Mouse (Mus musculus) intestine, embryonic 15.5 days (tissue): ENCODE results near the gene Pkp1. TPM values are rescaled to one million over a fixed set of nuclear protein-coding genes. Genes with fewer than 3 reads are reported as not detected.

ENCODE experiments used
- ATAC-seq: fragments of 200-750 bp; cut with Nextera tagmentation; 2 replicates; pipeline ENCODE4 v1.8.0; 2017; ENCODE audit warnings: moderate TSS enrichment, moderate library complexity
- H3K27ac ChIP-seq: fragments of 300-500 bp; sonication (generic); 2 replicates; pipeline ENCODE4 v1.5.1; 2015; ENCODE audit warnings: mild to moderate bottlenecking, inconsistent platforms
- H3K27me3 ChIP-seq: fragments of 300-500 bp; sonication (generic); replicated peaks from 2 replicates; pipeline ENCODE4 v1.6.1; 2015; ENCODE audit warnings: inconsistent platforms
- H3K36me3 ChIP-seq: fragments of 300-500 bp; sonication (generic); 2 replicates; pipeline ENCODE4 v1.6.1; 2015; ENCODE audit warnings: inconsistent platforms
- H3K4me1 ChIP-seq: fragments of 300-500 bp; sonication (generic); replicated peaks from 2 replicates; pipeline ENCODE4 v1.6.1; 2015; ENCODE audit warnings: inconsistent platforms
- H3K4me2 ChIP-seq: fragments of 300-500 bp; sonication (generic); replicated peaks from 2 replicates; pipeline ENCODE4 v1.6.1; 2015; ENCODE audit warnings: mild to moderate bottlenecking, inconsistent platforms
- H3K4me3 ChIP-seq: fragments of 300-500 bp; sonication (generic); replicated peaks from 2 replicates; pipeline ENCODE4 v1.5.1; 2015; ENCODE audit warnings: inconsistent platforms
- H3K9ac ChIP-seq: fragments of 300-500 bp; sonication (generic); 2 replicates; pipeline ENCODE4 v1.6.1; 2015; ENCODE audit warnings: inconsistent platforms
- H3K9me3 ChIP-seq: fragments of 300-500 bp; sonication (generic); 2 replicates; pipeline ENCODE4 v1.6.1; 2016; ENCODE audit warnings: inconsistent platforms
- WGBS: fragments of 180-500 bp; shearing (Covaris S2); methylation state at CpG from one replicate; pipeline ENCODE4 v1.1.7; 2015; 5-methylcytosine and 5-hydroxymethylcytosine counted together
- polyA plus RNA-seq: library from polyadenylated mRNA; unstranded; fragments of >200 nt; fragmentation: Nextera tagmentation; extraction: Ambion mirVana; gene quantifications from 2 replicates; pipeline ENCODE4 v1.2.1, GENCODE M21; 2015

Pkp1 gene
- polyA plus RNA-seq, 1 experiment from 2014 or later = 0.08 TPM

DNA sequence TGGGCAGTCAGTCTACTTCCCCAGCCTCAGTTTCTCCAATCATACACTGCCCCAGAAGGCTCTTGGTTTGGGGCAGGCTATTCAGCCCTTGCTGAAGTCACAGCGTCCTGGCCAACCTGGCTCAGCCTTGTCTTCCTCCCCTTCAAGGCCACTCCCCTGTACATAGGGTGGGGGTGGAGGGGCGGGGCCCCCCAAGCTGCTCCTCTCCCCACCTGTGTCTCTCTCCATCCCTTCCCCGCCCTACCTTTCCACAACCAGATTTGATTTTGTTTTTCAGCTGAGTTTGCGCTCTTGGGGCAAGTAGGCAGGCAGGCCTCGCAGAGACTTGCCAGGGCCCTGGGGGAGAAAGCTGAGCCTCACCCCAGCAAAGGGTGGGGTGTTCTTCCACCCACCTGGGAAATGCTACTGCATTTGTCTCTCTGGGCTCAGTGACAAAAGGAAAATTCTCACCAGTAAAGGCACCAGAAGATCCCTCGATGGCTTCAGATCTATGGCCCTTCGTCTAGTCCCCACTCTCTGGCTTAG is 19.0 kb downstream of the Pkp1 start:
- ATAC-seq = no peak
- Histone ChIP-seq H3K27ac (no peak overlapping the region), H3K27me3 (no peaks in the 10 kb centered on the region), H3K36me3 (no peaks in the 10 kb centered on the region), H3K9ac (no peak overlapping the region), H3K4me1 (no peaks in the 10 kb centered on the region), H3K4me2 (no peak overlapping the region), H3K4me3 (no peak overlapping the region), H3K9me3 (no peaks in the 10 kb centered on the region)
- WGBS = 60% methylated on average over 7 of the region's 7 CpGs

DNA sequence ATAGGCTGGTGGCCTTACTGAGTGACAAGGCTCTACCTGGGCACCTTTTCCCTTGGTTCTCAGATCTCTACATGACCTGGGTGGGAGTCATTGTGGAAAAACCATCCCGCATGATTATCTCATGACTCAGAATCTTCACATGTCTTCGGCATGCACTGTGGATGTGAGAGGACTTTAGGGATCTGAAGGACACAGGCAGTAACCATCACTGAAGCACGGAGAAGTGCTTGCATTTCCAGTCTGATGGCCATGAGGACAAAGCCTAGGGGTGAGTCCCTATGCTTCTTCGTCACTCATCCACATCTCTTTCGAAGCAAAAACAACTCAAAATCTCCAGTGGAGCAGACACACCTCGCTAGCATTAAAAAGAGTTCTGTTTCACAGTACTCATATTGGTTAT is 19.7 kb downstream of the Pkp1 start:
- Histone ChIP-seq H3K27me3 (no peaks in the 10 kb centered on the region), H3K4me3 (no peak overlapping the region), H3K4me2 (no peak overlapping the region), H3K9me3 (no peaks in the 10 kb centered on the region), H3K27ac (no peak overlapping the region), H3K4me1 (no peaks in the 10 kb centered on the region), H3K9ac (no peak overlapping the region), H3K36me3 (no peaks in the 10 kb centered on the region)
- no peak for ATAC-seq
- WGBS = 90% methylated on average over 6 of the region's 6 CpGs

DNA sequence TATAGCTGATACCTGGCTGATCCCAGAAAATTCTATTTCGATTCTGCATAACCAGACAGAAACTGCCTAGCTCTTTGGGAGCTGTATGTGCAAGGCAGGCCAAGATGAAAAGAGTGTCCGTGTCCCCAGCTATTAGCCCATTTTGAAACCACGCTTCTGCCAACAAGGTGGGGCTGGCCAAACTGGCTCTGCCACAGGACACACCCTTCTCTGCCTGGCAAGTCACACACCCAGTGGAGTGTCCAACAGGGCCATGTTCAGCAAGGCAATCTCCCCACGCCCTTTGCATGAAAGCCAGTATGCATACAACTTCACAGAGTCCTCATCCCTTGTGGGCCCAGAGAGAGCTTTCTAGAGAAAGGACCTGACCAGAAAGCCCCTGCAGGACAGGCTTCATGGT is 23.6 kb downstream of the Pkp1 start:
- Histone ChIP-seq H3K9me3 (no peaks in the 10 kb centered on the region), H3K4me1 (no peaks in the 10 kb centered on the region), H3K27ac (no peak overlapping the region), H3K4me2 (no peak overlapping the region), H3K27me3 (no peaks in the 10 kb centered on the region), H3K4me3 (no peak overlapping the region), H3K36me3 (no peaks in the 10 kb centered on the region), H3K9ac (no peak overlapping the region)
- ATAC-seq = 0 out of 2 replicates have a peak, but pooled peaks have one; percentile 41
- 81% methylated on average over 4 of the region's 4 CpGs for WGBS

- Histone ChIP-seq H3K9ac (no peak overlapping the region), H3K9me3 (no peaks in the 10 kb centered on the region), H3K27me3 (no peaks in the 10 kb centered on the region), H3K4me3 (no peak overlapping the region), H3K4me2 (no peak overlapping the region), H3K27ac (no peak overlapping the region), H3K36me3 (no peaks in the 10 kb centered on the region), H3K4me1 (no peaks in the 10 kb centered on the region)
- WGBS = 72% methylated on average over 3 of the region's 3 CpGs
- ATAC-seq = no peak
Observed at GRCm38 (mm10) chr1:135893377-135893776, 25.6 kb downstream of the Pkp1 start.

GRCm38 (mm10) chr1:135892764-135893163 is 26.2 kb downstream of the Pkp1 start:
- Histone ChIP-seq H3K4me3 (no peak overlapping the region), H3K27me3 (no peaks in the 10 kb centered on the region), H3K9ac (no peak overlapping the region), H3K9me3 (no peaks in the 10 kb centered on the region), H3K36me3 (no peaks in the 10 kb centered on the region), H3K27ac (no peak overlapping the region), H3K4me2 (no peak overlapping the region), H3K4me1 (no peaks in the 10 kb centered on the region)
- ATAC-seq = no peak
- WGBS = 83% methylated on average over 6 of the region's 6 CpGs

DNA sequence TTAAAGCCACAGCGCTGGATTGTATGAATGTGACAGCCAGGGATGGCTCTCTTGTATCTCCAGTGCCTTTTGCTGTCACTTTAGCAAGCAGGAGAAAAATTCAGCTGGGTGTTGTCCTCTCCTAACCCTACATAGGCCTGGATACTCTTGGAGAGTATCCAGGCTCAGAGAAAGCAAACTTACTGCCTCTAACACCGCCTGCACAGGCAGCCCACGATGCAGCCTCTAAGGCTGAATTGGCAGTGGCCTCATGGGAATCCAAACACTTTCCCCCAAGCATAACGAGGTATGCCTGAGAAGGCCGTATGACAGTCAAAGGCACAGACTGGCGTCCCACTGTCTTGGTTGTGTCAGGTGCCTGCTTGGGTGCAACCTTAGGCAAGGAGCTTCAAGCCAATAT is 26.8 kb downstream of the Pkp1 start:
- H3K4me3 ChIP-seq = no peak overlapping the region
- no peaks in the 10 kb centered on the region for H3K36me3 ChIP-seq
- no peak overlapping the region for H3K9ac ChIP-seq
- ATAC-seq = no peak
- no peak overlapping the region for H3K4me2 ChIP-seq
- WGBS = 77% methylated on average over 6 of the region's 6 CpGs
- no peak overlapping the region for H3K27ac ChIP-seq
- H3K4me1 ChIP-seq = no peaks in the 10 kb centered on the region
- H3K9me3 ChIP-seq = no peaks in the 10 kb centered on the region
- no peaks in the 10 kb centered on the region for H3K27me3 ChIP-seq

DNA sequence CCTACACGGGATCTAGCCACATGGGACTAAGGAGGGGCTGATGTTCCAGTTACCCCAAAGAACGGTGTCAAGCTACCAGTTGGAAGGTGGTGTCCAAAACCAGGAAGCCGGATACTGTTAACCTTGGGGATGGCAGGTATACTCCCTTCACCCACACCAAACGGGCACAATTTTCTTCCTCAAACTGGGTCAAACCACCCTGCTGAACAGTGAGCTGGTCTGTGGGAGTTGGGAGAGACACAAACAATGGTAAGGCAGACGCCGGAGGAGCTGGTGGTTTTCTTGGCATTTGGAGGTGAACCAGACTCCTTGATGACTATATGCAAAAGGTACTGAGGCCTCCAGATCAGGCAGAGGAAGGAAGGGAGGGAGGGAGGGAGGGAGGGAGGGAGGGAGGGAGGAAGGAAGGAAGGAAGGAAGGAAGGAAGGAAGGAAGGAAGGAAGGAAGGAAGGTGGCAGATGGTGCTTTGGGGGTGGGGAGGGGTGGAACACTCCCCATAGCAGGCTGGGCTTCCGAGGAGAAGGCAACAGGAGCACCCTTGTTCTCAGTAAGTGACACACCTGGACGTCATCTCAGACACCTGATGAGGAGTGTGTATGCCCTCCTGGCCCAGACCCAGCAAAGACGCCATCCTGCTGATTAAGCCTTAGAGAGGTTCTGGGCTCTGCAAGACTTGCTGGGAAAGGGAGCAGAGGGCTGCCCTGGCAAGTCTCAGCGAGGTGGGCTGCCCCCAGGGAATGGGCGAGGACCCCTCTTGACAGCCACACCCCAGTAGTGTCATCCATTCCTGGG is 27.4 kb downstream of the Pkp1 start:
- ATAC-seq = no peak
- H3K27ac ChIP-seq = no peak overlapping the region

GRCm38 (mm10) chr1:135889461-135890185 is 29.4 kb downstream of the Pkp1 start:
- no peak overlapping the region for H3K4me2 ChIP-seq
- H3K36me3 ChIP-seq = no peaks in the 10 kb centered on the region
- no peak overlapping the region for H3K9ac ChIP-seq
- no peaks in the 10 kb centered on the region for H3K9me3 ChIP-seq
- ATAC-seq = no peak
- 76% methylated on average over 20 of the region's 20 CpGs for WGBS
- no peak overlapping the region for H3K4me3 ChIP-seq
- no peaks in the 10 kb centered on the region for H3K27me3 ChIP-seq
- H3K27ac ChIP-seq = no peak overlapping the region
- no peaks in the 10 kb centered on the region for H3K4me1 ChIP-seq

More for the DNA sequence above, 27.4 kb downstream of the Pkp1 start:
- no peak overlapping the region for H3K4me3 ChIP-seq
- no peaks in the 10 kb centered on the region for H3K27me3 ChIP-seq
- no peaks in the 10 kb centered on the region for H3K9me3 ChIP-seq
- no peaks in the 10 kb centered on the region for H3K36me3 ChIP-seq
- H3K4me1 ChIP-seq = no peaks in the 10 kb centered on the region
- WGBS = 68% methylated on average over 11 of the region's 11 CpGs
- H3K9ac ChIP-seq = no peak overlapping the region
- no peak overlapping the region for H3K4me2 ChIP-seq

GRCm38 (mm10) chr1:135882385-135883109 is 36.5 kb downstream of the Pkp1 start:
- no peak overlapping the region for H3K27ac ChIP-seq
- 69% methylated on average over 10 of the region's 10 CpGs for WGBS
- no peak overlapping the region for H3K4me2 ChIP-seq
- ATAC-seq = 0 out of 2 replicates have a peak, but pooled peaks have one; percentile 41
- H3K9me3 ChIP-seq = no peaks in the 10 kb centered on the region
- H3K27me3 ChIP-seq = no peaks in the 10 kb centered on the region
- no peak overlapping the region for H3K9ac ChIP-seq
- no peaks in the 10 kb centered on the region for H3K36me3 ChIP-seq
- H3K4me1 ChIP-seq = no peaks in the 10 kb centered on the region
- H3K4me3 ChIP-seq = no peak overlapping the region

GRCm38 (mm10) chr1:135877248-135877647 is 41.8 kb downstream of the Pkp1 start:
- Histone ChIP-seq H3K27ac (no peak overlapping the region), H3K4me3 (no peak overlapping the region), H3K4me2 (no peak overlapping the region), H3K4me1 (no peaks in the 10 kb centered on the region), H3K9ac (no peak overlapping the region), H3K36me3 (no peaks in the 10 kb centered on the region), H3K9me3 (no peaks in the 10 kb centered on the region), H3K27me3 (no peaks in the 10 kb centered on the region)
- WGBS = 57% methylated on average over 2 of the region's 2 CpGs
- peak; percentile 71 for ATAC-seq

GRCm38 (mm10) chr1:135872991-135873390 is 46.0 kb downstream of the Pkp1 start:
- Histone ChIP-seq H3K9ac (no peak overlapping the region), H3K27me3 (no peaks in the 10 kb centered on the region), H3K4me1 (no peaks in the 10 kb centered on the region), H3K36me3 (no peaks in the 10 kb centered on the region), H3K27ac (no peak overlapping the region), H3K4me2 (no peak overlapping the region), H3K9me3 (no peaks in the 10 kb centered on the region), H3K4me3 (no peak overlapping the region)
- WGBS = 82% methylated on average over 4 of the region's 4 CpGs
- no peak for ATAC-seq

DNA sequence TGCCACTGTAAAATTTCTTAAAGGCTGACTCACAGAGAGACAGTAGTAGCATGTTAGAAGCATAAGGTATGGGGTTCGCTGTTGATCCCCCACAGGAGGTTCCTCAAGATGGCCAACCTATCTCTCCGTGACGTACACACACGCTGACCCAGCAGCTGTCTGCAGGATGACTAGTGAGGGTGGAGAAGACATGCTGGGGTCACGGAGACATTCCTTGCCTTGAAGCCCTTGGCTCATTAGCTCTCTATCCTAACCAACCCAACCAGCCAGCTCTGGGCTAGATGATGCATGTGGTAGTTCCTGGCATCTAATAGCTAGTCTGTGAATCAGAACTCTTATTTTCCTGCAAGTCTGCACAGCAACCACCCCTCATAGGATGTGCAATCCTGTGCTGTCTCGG is 50.4 kb downstream of the Pkp1 start:
- Histone ChIP-seq H3K36me3 (no peaks in the 10 kb centered on the region), H3K4me1 (no peaks in the 10 kb centered on the region), H3K4me2 (no peak overlapping the region), H3K4me3 (no peak overlapping the region), H3K27me3 (no peaks in the 10 kb centered on the region), H3K9ac (no peak overlapping the region), H3K9me3 (no peaks in the 10 kb centered on the region), H3K27ac (no peak overlapping the region)
- ATAC-seq = no peak
- 87% methylated on average over 6 of the region's 6 CpGs for WGBS
